Mouse (Mus musculus): ENCODE data around the gene Nectin4. TPM values are rescaled to one million over a fixed set of nuclear protein-coding genes. Genes with fewer than 3 reads are reported as not detected.

Gene Nectin4
- polyA plus RNA-seq, 1 experiment from 2014 or later = 26.5 TPM

Other genes with a start within 250 kb of the Nectin4 start
- 258 and 282 TPM in 2 replicates for gene Sdhc, start 219.5 kb upstream of the Nectin4 start, polyA plus RNA-seq (2015; fragmentation: Nextera tagmentation; extraction: Ambion mirVana)
- 1.8 and 2.2 TPM in 2 replicates for gene Mpz, start 219.4 kb upstream of the Nectin4 start, polyA plus RNA-seq (2015; fragmentation: Nextera tagmentation; extraction: Ambion mirVana)
- gene Pcp4l1, start 173.8 kb upstream of the Nectin4 start, polyA plus RNA-seq (2015; fragmentation: Nextera tagmentation; extraction: Ambion mirVana) = 29.8 and 32.8 TPM in 2 replicates
- gene Nr1i3, start 156.1 kb upstream of the Nectin4 start, polyA plus RNA-seq (2015; fragmentation: Nextera tagmentation; extraction: Ambion mirVana) = 1.6 and 2.0 TPM in 2 replicates
- gene Tomm40l, start 147.6 kb upstream of the Nectin4 start, polyA plus RNA-seq (2015; fragmentation: Nextera tagmentation; extraction: Ambion mirVana) = 22.4 and 29.0 TPM in 2 replicates
- gene Apoa2, start 145.0 kb upstream of the Nectin4 start, polyA plus RNA-seq (2015; fragmentation: Nextera tagmentation; extraction: Ambion mirVana) = 158 and 523 TPM in 2 replicates
- gene Fcer1g, start 135.7 kb upstream of the Nectin4 start, polyA plus RNA-seq (2015; fragmentation: Nextera tagmentation; extraction: Ambion mirVana) = 72.6 and 82.0 TPM in 2 replicates
- gene Adamts4, start 119.7 kb upstream of the Nectin4 start, polyA plus RNA-seq (2015; fragmentation: Nextera tagmentation; extraction: Ambion mirVana) = 8.5 and 8.8 TPM in 2 replicates
- 238 and 270 TPM in 2 replicates for gene Ndufs2, start 118.7 kb upstream of the Nectin4 start, polyA plus RNA-seq (2015; fragmentation: Nextera tagmentation; extraction: Ambion mirVana)
- gene B4galt3, start 99.8 kb upstream of the Nectin4 start, polyA plus RNA-seq (2015; fragmentation: Nextera tagmentation; extraction: Ambion mirVana) = 66.4 and 67.4 TPM in 2 replicates
- gene Ppox, start 88.9 kb upstream of the Nectin4 start, polyA plus RNA-seq (2015; fragmentation: Nextera tagmentation; extraction: Ambion mirVana) = 46.5 and 51.8 TPM in 2 replicates
- gene Usp21, start 82.1 kb upstream of the Nectin4 start, polyA plus RNA-seq (2015; fragmentation: Nextera tagmentation; extraction: Ambion mirVana) = 67.8 and 69.8 TPM in 2 replicates
- 94.9 and 115 TPM in 2 replicates for gene Ufc1, start 75.1 kb upstream of the Nectin4 start, polyA plus RNA-seq (2015; fragmentation: Nextera tagmentation; extraction: Ambion mirVana)
- gene Dedd, start 41.0 kb upstream of the Nectin4 start, polyA plus RNA-seq (2015; fragmentation: Nextera tagmentation; extraction: Ambion mirVana) = 43.1 and 44.7 TPM in 2 replicates
- 42.0 and 46.4 TPM in 2 replicates for gene Nit1, start 24.5 kb upstream of the Nectin4 start, polyA plus RNA-seq (2015; fragmentation: Nextera tagmentation; extraction: Ambion mirVana)
- gene Pfdn2, start 24.4 kb upstream of the Nectin4 start, polyA plus RNA-seq (2015; fragmentation: Nextera tagmentation; extraction: Ambion mirVana) = 97.2 and 99.5 TPM in 2 replicates
- gene Klhdc9, start 9.3 kb upstream of the Nectin4 start, polyA plus RNA-seq (2015; fragmentation: Nextera tagmentation; extraction: Ambion mirVana) = 1.0 and 1.8 TPM in 2 replicates
- gene Arhgap30, start 18.9 kb downstream of the Nectin4 start, polyA plus RNA-seq (2015; fragmentation: Nextera tagmentation; extraction: Ambion mirVana) = 2.9 and 3.0 TPM in 2 replicates
- gene Usf1, start 41.2 kb downstream of the Nectin4 start, polyA plus RNA-seq (2015; fragmentation: Nextera tagmentation; extraction: Ambion mirVana) = 63.3 and 66.5 TPM in 2 replicates
- gene Tstd1, start 48.8 kb downstream of the Nectin4 start, polyA plus RNA-seq (2015; fragmentation: Nextera tagmentation; extraction: Ambion mirVana) = 5.3 and 5.9 TPM in 2 replicates
- 108 and 121 TPM in 2 replicates for gene F11r, start 67.4 kb downstream of the Nectin4 start, polyA plus RNA-seq (2015; fragmentation: Nextera tagmentation; extraction: Ambion mirVana)
- gene Alyref2, start 133.4 kb downstream of the Nectin4 start, polyA plus RNA-seq (2015; fragmentation: Nextera tagmentation; extraction: Ambion mirVana) = 14.4 and 15.0 TPM in 2 replicates
- 0.23 TPM in 1 of 2 replicates, not detected in the other for gene Itln1, start 165.2 kb downstream of the Nectin4 start, polyA plus RNA-seq (2015; fragmentation: Nextera tagmentation; extraction: Ambion mirVana)
- 0.50 and 1.1 TPM in 2 replicates for gene Cd244a, start 189.1 kb downstream of the Nectin4 start, polyA plus RNA-seq (2015; fragmentation: Nextera tagmentation; extraction: Ambion mirVana)
- gene Ly9, start 237.3 kb downstream of the Nectin4 start, polyA plus RNA-seq (2015; fragmentation: Nextera tagmentation; extraction: Ambion mirVana) = 0.71 and 0.76 TPM in 2 replicates